Mouse (Mus musculus) cerebellum, adult 8-10 months (tissue): ENCODE results near the gene Hpd.
"Not testable (repeated sequence)": the region's sequence is repeated elsewhere in the genome, so short reads cannot be mapped to it uniquely, and the experiment has no call there.

ENCODE experiments used
- DNase-seq: peaks from one replicate; pipeline ENCODE4 v3.0.0; 2022

The Hpd gene

DNA sequence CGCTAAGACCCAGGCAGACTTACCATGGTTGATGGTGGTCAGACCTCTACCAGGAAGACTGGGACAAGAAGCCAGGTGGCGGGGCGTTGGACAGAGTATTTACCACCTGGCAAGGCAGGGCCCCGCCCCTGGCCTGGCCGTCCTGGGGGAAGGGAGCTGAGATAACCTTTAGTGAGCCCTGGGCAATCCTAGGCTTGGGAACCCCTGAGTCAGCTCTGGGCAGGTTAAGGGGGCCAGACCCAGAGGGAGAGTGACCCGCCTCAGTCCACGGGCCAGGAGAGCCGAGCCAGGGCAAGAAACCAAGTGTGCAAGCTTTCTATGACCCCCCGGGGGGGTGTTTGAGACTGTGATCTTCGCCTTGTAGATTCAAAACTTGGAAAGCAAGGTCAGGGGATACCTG is at the start of gene Hpd:
Gene Hpd, minus strand, starts transcription at position 77 of the 400 bp plus-strand sequence.
- DNase-seq = no peak

DNA sequence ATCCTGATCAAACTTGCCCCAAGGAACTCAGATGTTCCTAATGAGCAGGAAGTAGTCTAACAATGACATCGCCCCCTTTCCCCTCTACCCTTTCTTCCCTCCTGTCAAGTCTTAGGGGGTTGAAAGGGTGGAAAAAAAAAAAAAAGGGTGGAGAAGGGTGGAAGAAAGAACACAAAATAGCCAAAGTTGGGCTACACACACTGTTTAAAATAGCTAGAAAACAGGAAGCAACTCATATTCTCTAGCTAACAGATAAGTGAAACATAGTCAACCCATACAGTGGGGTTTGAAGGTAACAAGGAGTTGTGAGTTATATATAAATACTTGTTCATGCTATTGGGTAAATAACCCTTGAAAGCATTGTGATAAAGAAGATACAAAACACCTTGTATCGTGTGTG is 49.7 kb upstream of the Hpd start:
- no peak for DNase-seq

DNA sequence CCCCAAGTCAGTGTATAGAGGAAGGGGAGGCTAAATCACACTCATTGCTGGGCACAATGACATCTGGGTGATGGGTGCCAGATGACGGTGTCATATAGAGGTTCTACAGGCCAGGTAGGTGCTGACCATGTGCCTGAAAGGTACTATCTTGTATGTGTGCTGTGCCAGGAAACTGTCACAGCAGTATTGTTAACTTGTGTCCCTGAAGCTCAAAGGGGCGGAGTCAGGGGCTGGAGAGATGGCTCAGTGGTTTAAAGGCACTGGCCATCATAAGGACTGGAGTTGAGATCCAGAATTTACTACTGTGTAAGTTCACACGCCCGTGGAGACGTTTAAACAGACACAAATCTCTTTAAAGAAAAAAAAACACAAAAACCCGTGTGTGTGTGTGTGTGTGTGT is 46.8 kb upstream of the Hpd start:
- DNase-seq = no peak

DNA sequence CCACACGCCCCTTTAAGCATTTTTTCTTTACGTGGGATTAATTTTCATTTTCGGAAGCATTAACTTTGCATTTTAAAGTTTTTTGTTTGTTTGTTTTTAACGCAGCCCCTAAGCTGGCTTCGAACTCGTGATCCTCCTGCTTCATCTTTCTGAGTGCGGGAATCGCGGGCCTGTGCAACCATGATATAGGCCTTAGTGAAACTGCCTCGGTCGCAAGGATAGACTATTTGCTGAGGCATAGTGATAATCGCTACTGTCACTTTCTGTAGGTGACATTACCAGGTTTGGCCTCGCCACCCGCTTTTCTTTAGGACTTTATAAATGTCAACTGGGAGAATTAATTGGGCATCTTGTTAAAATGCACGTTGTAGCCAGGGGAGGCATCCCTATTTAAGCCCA is 46.0 kb upstream of the Hpd start:
- DNase-seq = no peak

DNA sequence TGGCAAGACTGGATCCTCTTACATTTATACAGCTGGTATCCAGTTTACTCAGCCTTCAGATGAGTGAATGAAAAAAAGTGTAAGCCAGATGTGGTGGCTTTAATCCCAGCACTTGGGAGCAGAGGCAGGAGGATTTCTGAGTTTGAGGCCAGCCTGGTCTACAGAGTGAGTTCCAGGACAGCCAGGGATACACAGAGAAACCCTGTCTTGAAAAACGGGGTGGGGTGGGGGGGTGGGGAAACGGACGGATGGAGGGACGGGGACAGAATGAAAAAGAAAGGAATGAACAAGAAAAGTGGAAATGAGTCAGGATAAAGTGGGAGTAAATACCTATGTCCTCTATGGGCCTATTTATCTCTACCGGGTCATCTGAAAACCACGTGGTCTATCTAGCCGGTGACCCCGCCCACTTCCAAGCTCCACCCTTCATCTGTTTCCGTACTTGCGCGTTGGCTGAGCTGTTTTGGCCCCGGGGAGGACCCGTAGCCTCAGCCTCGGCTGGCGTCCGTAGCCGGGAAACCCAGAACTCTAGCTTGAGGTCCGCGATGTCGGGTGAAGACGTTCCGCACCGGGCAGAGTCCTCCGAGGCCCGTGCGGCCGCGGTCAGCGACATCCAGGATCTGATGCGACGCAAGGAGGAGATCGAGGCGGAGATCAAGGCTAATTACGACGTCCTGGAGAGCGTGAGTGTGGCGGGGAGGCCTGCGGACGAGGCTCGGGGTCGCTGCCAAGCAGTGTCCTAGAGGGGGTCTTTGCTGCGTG is 45.4 kb upstream of the Hpd start:
- peak; percentile 95 for DNase-seq

DNA sequence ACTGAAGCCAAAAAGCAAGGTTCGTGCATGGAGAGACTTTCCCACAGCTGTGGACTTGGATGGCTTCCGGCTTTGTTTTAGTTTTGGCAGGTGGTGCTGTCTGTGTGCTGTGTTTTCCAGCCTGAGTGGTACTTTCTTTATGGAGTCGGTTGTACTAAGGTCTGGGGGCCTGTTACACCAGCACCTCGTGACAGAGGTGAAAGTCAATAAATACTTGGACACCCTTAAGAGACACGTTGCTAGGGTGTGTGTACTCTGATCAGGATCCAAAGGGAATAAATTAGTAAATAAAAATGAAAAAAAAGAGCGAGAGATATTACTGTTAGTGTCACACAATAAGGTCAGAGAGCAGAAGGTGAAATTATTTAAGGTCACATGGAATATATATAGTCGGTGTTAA is 44.3 kb upstream of the Hpd start:
- DNase-seq = no peak

DNA sequence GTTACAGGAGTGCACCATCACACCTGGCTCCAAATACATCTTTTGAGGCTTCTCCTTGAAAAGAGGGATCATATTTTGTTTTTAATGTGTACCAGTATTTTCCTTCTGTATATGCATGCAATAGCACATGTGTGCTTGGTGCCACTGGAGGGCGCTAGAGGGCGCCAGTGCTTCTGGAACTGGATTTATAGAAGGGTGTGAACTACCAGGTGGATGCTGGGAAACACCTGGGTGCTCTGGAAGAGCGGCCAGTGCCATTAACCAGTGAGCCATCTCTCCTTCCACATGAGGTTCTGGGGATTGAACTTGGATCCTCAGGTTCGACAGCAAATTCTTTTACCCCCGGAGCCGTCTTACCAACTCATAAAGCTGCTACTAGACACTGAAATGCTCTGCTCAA is 41.3 kb upstream of the Hpd start:
- not testable (repeated sequence) for DNase-seq

DNA sequence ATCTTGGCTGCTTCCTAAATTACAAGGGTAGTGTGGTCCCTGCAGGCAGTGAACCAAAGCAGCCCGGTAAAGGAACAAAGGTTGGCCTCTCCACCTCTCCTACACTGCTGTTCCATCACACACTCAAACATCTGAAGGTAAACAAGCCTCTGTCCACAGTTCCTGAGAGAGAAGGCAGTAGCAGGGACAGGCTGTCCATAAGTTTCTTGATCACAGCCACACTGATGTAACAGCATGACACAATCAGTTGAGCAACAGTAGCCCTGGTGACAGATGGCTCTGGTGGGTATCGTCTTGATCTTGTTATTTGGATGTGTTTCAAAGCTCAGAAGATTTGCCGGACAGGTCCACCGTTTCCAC is 40.5 kb upstream of the Hpd start:
- no peak for DNase-seq

DNA sequence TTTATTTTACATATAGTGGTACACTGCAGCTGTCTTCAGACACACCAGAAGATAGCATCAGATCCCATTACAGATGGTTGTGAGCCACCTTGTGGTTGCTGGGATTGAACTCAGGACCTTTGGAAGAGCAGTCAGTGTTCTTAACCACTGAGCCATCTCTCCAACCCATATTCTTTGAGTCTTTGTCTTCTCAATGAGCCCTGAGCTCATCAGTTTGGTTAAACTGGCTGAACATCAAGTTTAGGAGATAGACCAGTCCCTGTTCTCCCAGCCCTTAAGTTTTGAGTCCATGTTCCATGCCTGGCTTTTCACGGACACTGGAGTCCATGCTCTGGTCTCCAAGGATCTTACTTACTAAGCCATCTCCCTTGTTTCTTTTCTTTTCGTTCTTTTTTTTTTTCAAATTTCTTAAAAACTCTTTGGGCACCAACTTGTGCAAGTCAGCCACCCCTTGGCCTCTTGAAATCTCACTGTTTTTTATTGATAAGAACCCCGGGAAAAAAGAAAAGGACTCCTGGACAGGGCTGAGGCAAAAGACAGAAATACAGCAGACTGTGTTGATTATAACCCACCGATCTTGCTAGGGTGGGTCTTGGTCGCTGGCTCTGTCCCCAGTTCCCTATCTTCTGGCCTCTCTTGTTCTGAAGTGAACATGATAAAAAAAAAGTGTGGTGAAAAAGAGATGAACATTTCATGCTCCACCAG is 40.0 kb upstream of the Hpd start:
- not testable (repeated sequence) for DNase-seq

DNA sequence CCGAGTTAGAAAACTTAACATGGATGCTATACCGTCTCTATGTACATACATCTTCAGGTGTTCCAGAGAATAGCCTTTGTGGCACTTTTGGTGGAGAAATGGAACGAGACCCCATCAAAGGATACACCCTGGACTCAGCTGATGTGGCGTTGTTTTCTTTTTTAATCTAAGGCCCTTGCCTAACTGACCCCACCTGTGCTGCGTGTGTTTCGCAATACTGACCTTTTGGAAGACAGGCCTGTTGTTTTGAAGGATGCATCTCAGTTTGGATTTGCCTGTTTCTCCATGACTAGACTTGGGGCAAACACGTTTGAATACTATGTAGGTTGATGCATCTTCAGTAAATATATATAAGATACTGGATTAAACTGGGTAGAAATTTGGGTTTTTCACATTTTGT is 21.1 kb upstream of the Hpd start:
- not testable (repeated sequence) for DNase-seq

DNA sequence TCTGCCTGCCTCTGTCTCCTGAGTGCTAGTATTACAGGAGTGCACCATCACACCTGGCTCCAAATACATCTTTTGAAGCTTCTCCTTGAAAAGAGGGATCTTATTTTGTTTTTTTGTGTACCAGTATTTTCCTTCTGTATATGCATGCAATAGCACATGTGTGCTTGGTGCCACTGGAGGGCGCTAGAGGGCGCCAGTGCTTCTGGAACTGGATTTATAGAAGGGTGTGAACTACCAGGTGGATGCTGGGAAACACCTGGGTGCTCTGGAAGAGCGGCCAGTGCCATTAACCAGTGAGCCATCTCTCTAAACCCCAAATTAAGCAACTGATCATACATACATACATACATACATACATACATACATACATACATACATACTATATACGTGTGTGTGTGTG is 20.2 kb upstream of the Hpd start:
- not testable (repeated sequence) for DNase-seq

DNA sequence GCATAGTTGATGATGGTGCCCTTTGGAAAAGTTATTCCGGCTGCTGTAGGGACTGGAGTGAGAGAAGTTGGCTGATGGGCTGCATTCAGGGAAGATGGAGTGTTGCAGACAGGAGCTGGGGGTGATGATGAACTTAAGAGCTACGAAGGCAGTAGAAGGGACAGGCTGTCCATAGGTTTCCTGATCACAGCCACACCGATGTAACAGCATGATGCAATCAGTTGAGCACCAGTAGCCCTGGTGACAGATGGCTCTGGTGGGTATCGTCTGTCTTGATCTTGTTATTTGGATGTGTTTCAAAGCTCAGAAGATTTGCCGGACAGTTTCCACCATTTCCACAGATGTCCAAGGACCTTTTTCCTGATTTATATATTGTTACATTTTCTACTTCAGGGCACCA is 19.5 kb upstream of the Hpd start:
- no peak for DNase-seq

DNA sequence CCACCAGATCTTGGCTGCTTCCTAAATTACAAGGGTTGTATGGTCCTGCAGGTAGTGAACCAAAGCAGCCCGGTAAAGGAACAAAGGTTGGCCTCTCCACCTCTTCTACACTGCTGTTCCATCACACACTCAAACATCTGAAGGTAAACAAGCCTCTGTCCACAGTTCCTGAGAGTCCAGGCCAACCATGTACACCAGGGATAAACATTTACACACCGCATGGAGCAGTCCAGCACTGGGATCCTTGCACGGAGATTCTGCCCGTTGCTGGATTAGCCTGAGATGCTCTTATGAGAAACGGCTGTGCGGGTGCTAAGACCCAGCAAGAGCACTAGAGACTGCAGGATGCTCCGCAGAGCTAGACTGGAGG is 19.0 kb upstream of the Hpd start:
- DNase-seq = no peak

DNA sequence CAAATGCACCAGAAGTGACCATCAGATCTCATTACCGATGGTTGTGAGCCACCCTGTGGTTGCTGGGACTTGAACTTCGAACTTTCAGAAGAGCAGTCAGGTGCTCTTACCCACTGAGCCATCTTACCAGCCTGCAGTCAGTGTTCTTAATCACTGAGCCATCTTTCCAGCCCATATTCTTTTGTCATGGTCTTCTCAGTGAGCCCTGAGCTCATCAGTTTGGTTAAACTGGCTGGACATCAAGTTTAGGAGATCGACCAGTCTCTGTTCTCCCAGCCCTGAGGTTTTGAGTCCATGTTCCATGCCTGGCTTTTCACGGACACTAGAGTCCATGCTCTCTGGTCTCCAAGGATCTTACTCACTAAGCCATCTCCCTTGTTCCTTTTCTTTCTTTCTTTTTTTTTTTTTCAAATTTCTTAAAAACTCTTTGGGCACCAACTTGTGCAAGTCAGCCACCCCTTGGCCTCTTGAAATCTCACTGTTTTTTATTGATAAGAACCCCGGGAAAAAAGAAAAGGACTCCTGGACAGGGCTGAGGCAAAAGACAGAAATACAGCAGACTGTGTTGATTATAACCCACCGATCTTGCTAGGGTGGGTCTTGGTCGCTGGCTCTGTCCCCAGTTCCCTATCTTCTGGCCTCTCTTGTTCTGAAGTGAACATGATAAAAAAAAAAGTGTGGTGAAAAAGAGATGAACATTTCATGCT is 18.4 kb upstream of the Hpd start:
- not testable (repeated sequence) for DNase-seq

DNA sequence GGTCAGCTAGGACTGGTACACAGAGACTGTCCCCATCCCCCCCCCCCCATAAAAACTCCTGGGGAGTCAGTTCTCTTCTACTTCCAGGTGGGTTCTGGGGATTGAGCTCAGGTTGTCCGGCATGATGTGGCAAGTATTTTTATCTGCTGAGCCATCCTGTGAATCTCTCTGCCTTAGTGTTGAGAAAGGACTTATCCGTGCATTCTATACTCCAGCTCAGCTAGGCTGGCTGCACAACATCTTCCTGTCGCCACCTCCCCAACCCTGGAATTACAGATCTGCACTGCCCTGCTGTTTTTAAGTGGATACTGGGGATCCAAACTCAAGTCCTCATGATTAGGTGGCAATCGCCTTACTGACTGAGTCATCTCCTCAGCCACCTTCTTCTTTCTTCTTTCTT is 16.0 kb upstream of the Hpd start:
- DNase-seq = no peak

DNA sequence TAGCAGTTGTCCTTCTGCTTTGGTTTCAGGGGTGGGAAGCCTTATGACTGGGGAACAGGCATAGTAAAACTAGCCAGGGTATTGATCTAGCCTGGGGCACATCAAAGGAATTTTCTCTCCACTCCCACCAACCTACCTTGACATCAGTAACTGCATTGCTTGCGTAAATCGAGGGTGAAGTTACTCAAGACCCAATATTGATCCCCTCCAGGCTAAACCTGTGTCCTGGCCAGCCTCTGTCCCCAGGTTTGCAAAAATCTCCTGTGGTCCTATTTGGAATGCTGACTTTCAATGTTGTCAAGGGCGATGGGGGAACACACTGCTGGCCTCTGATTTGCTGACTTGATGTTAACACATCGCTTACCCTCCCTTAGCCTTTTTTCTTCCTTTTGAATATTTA is 14.2 kb upstream of the Hpd start:
- DNase-seq = no peak

DNA sequence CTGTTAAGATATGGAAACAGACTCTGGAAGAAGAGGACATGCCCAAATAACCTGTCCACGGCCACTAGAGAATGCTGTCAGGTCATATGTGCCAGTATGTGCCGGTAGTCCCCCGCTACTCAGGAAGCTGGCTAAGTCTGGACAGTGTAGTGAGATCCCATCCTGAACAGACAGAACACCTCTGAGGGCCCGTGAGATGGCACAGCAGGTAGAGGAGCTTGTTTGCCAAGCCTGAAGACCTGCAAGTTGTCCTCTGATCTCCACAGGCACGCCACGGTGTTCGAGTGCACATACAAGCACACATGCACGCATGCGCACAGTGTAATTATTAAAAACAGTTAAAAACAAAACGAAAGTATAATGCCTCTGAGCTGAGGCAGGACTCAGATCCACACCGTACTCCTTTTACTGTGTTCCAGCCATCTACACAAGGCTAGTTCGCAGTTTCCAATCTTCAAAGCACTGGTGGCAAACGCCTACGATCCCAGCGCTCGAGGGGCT is 13.0 kb upstream of the Hpd start:
- no peak for DNase-seq

DNA sequence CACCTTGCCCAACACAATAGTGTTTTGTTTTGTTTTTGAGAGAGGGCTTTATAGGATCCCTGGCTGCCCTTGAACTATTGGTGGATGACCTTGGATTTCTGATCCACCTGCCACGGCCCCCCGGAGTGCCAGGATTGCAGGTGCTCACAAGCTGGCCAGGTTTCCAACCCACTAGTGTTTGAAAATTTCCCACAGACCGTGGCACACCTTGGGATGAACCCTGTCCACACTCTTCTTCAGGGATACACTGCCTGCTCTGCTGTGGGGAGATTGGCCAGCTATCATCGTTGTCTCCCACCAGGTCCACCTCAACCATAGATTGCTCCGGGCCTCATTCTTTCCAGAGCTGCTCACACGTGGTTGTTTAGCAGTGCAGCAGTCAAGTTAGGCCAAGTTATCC is 12.3 kb upstream of the Hpd start:
- no peak for DNase-seq

DNA sequence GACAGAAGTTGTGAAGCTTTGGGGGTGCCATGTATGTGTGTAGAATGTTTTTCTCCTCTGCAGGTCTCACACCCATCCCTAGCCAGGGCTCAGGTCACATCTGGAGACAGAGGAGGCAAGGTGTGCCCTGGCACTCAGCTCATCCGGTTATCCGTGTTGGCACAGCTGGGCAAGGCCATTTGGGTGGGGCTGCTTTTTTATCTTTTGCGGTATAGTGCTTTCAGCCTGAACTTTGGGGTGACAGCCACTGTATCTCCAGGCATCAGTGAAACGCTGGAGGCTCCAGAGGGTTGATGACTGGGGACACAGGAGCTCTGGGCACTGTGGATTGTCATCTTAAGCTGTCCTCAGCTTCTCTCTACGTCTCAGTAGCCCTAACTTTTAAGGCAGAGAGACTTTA is 10.9 kb upstream of the Hpd start:
- DNase-seq = no peak

DNA sequence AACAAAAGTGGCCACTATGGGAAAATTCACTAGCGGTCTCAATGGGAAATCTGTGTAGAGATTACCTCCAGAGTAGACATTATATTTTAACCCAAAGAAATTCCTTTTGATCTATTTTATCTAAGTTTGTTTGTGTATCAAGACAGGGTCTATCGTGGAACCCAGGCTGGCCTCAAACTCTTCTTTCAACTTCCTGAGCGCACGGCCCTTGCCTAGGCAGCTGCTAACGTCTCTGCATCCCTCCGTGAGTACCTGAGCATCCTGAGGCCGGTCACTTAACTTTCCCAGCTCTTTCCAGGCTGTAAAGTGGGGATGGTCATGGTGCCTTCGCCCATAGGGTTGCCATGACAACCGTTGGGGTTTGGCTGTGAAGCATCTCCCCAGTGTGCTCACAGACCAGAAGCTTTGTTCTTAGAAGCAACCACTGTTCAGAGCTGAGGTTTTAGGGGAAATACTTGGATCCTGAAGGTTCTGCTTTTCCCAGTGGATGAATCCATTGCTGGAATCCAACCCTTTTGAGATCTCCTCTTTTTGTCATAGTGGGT is 10.2 kb upstream of the Hpd start:
- DNase-seq = no peak

DNA sequence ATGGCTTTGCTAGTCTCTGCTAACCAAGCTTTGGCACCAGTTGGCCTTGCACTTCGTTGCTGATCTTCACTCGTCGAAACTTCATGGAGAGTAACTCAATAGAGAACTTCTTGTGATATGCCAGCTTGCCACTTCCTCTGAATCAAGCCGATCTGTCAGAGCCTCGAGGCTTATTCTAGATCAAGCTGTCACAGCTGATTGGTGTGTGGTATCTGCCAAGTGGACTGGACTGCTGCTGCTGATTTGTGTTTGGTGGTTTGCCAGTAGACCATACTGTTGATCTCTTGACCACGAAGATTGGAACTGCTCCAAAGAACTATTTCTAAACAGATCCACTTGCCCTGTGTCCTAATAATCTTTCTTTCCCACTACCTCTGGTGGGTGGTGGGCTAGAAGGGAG is 8.9 kb upstream of the Hpd start:
- DNase-seq = no peak

DNA sequence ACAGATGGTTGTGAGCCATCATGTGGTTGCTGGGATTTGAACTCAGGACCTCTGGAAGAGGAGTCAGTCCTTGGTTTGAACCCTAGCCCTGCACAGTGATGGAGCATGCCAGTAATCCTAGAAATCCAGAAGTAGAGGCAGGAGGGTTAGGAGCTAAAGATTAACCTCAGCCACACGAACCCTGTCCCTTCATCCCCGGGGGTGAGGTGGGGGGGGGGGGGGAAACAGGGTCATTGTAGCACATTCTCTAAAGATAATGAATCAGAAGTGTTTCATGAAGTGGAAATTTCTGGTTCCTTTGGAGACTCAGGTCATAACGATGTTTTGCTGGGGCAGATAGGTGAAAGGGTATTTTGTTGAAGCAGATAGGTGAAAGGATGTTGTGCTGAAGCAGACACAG is 8.4 kb upstream of the Hpd start:
- no peak for DNase-seq

DNA sequence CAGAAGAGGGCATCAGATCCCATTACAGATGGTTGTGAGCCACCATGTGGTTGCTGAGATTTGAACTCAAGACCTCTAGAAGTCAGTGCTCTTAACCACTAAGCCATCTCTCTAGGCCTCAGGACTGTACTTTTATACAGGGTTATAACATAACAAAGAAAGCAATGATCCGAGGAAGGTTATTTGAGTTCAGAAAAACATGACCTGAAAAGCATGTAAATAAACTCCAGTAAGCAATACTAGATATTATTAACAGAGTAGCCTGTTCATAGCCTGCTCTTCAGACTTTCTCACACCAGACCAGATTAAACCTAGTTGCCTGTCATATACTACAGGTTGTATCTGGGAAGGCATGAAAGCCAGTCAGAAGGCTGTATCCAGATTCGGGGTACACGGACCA is 4.8 kb upstream of the Hpd start:
- DNase-seq = no peak

DNA sequence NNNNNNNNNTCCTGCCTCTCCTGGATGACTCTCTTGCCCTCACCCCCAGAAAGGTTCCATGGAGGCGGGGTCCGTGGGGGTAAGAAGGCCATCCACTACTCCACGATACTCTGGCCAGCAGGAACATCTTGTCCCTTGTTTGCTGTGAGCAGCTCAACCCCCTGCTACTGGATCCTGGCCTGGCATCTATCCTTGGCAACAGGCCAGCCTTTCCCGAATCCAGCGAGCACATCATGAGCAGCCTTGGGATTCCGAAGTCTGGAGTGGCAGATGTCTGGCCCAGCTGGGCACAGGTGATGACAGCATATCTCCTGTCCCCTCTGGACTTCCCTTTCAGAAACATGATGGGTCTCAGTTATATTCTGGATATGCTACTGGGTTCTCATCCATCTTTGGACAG is 3.4 kb upstream of the Hpd start:
- no peak for DNase-seq
